Mouse (Mus musculus) frontal cortex, adult (tissue): ENCODE measurements around the gene Bag3.
A peak's percentile ranks its signal among the peaks of the same experiment; 100 is the strongest.

Experiments used
- ATAC-seq: cut with Nextera tagmentation; 2 replicates; pipeline ENCODE4 v1.9.2; 2017; ENCODE audit warnings: mild to moderate bottlenecking, moderate library complexity, mixed read lengths; ENCODE audit not compliant: low TSS enrichment

Bag3 gene

GRCm38 (mm10) chr7:128537676-128538075 is 14.3 kb downstream of the Bag3 start:
- ATAC-seq = no peak

DNA sequence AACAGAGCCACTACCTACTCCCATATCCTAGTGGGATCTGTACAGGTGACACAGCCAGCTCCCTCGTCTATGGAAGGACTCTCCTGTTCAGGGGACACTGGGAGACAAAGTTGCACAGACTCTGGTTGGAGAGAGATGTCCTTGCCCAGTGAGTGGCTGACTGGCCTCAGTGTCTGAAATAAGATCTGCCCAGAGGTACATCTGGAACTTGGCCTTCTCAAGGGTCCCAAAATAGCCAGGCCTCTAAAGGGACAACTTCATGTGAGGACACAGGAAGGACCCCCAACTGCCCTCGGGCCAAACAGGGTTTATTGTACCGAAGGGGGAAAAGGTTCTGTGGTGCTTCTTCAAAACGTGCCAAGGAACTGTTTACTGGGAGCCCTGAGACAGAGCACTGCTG is 14.8 kb downstream of the Bag3 start:
- ATAC-seq = no peak

DNA sequence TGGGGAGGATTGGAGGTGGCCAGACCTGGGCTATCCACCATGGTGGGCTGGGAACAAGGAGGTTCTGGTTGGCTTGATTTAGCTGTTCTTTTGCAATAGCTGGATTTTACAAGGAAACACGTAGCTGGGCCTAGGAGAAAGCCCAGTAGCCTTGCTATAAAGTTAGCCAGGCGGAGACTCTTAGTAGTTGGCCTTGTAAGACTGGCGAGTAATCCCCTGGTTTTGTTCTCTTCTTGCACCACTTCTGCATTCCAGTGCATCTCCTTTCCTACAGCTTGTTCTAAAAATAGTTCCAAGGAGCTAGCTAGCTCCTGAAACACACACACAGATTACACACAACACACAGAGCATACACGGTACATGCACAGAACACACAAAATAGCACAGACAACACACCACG is 15.4 kb downstream of the Bag3 start:
- ATAC-seq = no peak

GRCm38 (mm10) chr7:128540111-128540510 is 16.7 kb downstream of the Bag3 start:
- ATAC-seq = no peak

GRCm38 (mm10) chr7:128540734-128541133 is 17.3 kb downstream of the Bag3 start:
- ATAC-seq = no peak

DNA sequence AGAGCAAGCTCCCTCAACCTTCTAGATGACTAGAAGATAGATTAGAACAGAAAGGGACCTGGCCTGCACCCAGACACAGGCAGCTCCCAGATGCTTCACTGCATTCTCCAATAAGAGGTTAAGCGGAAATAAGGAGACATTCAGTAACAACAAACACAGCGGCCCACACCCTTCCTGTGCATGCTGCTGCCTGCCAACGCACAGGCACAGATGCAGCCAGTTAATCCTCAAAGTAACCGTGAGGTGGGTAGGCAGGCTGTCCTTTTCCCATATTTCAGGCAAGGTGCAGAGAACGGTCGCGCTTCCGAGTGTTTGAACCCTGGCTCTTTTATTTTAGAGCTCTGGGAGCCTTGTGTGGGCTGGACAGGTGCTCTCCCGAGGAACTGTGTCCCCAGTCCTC is 17.8 kb downstream of the Bag3 start:
- ATAC-seq = peak; percentile 47; the same call in 1 of the 2 replicates

GRCm38 (mm10) chr7:128541771-128542170 is 18.4 kb downstream of the Bag3 start:
- ATAC-seq = no peak

DNA sequence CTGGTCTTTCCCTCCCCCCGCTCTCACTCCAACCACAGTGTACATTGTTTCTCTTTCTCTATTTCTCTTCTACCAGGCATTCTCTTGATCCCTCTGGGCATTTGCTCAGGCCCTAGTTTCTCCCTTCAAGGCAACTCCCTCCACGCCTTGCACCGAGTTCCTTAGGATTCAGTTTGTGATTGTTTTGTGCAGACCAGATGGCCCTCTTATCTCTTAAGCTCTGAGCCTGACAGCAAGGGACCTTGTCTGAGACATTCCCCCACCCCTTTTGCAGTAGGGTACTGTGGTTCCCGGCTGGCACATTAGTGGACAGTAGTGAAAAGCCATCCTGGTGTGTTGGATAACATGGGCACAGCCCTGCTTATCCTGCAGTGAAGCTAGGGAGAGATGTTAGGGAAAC is 19.1 kb downstream of the Bag3 start:
- ATAC-seq = no peak

DNA sequence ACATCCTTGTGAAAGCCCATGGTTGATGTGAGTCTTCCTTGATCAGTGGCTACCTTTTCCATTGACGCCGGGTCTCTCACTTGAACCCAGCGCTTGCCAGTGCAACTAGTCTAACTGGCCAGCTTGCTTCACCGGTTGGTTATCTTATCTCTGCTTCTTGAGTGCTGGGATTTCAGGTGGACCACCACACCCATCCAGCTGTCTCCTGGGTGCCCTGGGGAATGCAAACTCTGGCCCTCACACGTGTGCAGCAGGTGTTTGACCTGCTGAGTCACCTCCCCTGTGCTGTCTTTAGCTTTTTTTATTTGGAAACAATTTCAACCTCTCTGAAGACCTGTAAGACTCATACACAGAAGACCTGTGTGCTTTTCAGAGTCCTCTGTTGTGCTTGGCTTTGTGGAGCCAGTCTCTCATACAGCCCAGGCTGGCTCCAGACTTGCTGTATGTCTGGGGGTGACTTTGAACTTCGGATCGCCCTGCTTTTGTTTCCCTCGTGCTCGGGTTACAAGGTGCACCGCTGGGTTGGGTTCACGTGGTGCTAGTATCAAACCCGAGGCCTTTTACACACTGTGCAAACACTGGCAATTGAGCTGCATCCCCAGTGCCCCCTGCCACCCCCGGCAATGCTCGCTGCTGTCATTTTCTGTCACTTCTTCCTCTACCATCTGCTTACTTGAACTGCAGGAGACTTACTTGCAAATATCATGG is 19.9 kb downstream of the Bag3 start:
- ATAC-seq = no peak

- ATAC-seq = no peak
Observed at GRCm38 (mm10) chr7:128543961-128544360, 20.5 kb downstream of the Bag3 start.

GRCm38 (mm10) chr7:128544566-128545262 is 21.3 kb downstream of the Bag3 start:
- no peak for ATAC-seq

GRCm38 (mm10) chr7:128546031-128546430 is 22.6 kb downstream of the Bag3 start:
- ATAC-seq = no peak

GRCm38 (mm10) chr7:128549137-128549536 is 25.7 kb downstream of the Bag3 start:
- no peak for ATAC-seq

GRCm38 (mm10) chr7:128550328-128551086 is 27.1 kb downstream of the Bag3 start:
- 0 out of 2 replicates have a peak, but pooled peaks have one; percentile 29 for ATAC-seq

DNA sequence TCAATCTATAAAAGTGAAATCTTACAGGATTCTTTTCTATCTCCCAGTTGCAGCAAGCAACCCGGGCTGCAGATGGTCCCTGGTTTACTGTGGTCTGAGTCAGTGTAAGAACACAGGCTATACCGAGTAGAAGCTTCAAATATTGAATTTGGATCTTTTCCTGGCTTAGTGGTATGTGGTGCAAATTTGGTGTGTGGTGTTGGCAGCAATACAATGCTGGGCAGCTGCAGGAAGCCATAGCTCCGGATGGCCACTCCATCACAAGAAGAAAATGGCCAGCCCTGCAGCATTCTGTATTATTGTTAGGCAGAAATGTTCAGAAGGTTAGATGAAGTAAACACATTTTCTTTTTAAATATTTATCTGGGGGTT is 27.7 kb downstream of the Bag3 start:
- peak; percentile 32; the same call in 1 of the 2 replicates for ATAC-seq

DNA sequence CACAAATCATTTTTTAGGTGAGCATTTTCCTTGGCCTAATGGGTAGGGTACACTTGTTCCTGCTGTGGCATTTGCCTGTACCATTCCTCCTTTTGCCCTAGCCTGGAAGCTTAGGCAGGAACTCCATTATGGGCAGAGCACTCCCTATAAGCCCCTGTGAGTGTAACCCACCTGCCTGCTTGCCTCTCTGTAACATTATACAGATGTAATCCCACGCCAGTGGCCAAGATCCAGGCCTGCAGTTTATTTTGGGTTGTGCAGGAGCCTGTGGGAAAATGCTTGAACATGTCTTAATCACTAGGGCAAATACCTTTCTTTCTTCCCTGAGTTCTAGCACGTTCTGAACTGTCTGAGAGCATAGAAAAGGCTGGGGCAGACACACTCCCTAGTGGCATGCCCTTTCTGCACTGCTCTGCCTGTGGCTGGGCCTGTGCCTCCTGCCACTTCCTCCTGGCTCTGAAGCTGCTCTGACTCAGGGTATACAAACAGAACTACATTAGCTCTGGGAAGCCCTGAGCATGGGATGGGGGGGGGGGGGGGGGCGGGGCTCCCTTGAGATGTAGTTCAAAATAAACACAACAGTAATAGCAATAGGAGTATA is 29.8 kb downstream of the Bag3 start:
- ATAC-seq = no peak

- peak; percentile 83 for ATAC-seq
Observed at GRCm38 (mm10) chr7:128554502-128554901, 31.1 kb downstream of the Bag3 start.

GRCm38 (mm10) chr7:128555141-128555750 is 31.8 kb downstream of the Bag3 start:
- no peak for ATAC-seq

- ATAC-seq = no peak
Observed at GRCm38 (mm10) chr7:128556923-128557430, 33.6 kb downstream of the Bag3 start.

DNA sequence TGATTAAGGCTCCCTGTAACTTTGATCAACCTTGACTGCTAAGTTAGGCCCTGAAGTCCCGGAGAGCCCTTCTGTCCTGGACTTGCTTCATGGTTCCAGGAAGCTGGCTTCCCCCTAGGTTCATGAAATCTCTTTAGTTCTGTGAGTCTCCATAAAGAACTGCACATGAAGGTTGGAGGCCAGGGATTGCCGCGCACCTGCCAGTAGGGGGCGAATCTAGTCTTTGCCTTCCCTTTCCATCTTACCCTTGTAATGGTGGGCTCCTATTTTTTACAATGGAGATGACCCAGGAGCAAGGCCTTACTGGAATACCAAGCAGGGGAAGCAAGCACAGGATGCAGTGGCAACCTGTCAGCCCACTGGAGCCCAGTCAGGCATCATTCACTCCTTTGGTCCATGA is 40.0 kb downstream of the Bag3 start:
- ATAC-seq = no peak

GRCm38 (mm10) chr7:128566311-128566710 is 42.9 kb downstream of the Bag3 start:
- no peak for ATAC-seq
